Mouse (Mus musculus) liver, postnatal 0 days (tissue): ENCODE results near the gene Tspan4. TPM values are rescaled to one million over a fixed set of nuclear protein-coding genes. Genes with fewer than 3 reads are reported as not detected.

Source experiments
- ATAC-seq: fragments of 200-750 bp; cut with Nextera tagmentation; 2 replicates; pipeline ENCODE4 v1.8.0; 2017; ENCODE audit warnings: mild to moderate bottlenecking, moderate library complexity
- DNase-seq: peaks from one replicate; pipeline ENCODE4 v3.0.0-alpha.2; 2016
- H3K27ac ChIP-seq: fragments of 300-500 bp; sonication (generic); 2 replicates; pipeline ENCODE4 v1.5.1; 2014; ENCODE audit warnings: antibody characterized with exemption, moderate library complexity, mild to moderate bottlenecking, low read depth
- H3K27me3 ChIP-seq: fragments of 300-500 bp; sonication (generic); 2 replicates; pipeline ENCODE4 v1.6.1; 2014; ENCODE audit warnings: low read length, control low read depth, mixed read lengths; ENCODE audit not compliant: insufficient read depth
- H3K36me3 ChIP-seq: fragments of 300-500 bp; sonication (generic); replicated peaks from 2 replicates; pipeline ENCODE4 v1.6.1; 2014; ENCODE audit warnings: mild to moderate bottlenecking, control low read depth, low read length, moderate library complexity, mixed read lengths; ENCODE audit not compliant: insufficient read depth
- H3K4me1 ChIP-seq: fragments of 300-500 bp; sonication (generic); 2 replicates; pipeline ENCODE4 v1.6.1; 2014; ENCODE audit warnings: antibody characterized with exemption, mild to moderate bottlenecking, control low read depth; ENCODE audit not compliant: insufficient read depth
- H3K4me2 ChIP-seq: fragments of 300-500 bp; sonication (generic); 2 replicates; pipeline ENCODE4 v1.6.1; 2014; ENCODE audit warnings: low read depth, mild to moderate bottlenecking, low read length, moderate library complexity, mixed read lengths
- H3K4me3 ChIP-seq: fragments of 300-500 bp; sonication (generic); 2 replicates; pipeline ENCODE4 v1.5.1; 2014; ENCODE audit warnings: low read depth, low read length
- H3K9ac ChIP-seq: fragments of 300-500 bp; sonication (generic); replicated peaks from 2 replicates; pipeline ENCODE4 v1.6.1; 2014; ENCODE audit warnings: mild to moderate bottlenecking, moderate library complexity
- H3K9me3 ChIP-seq: fragments of 300-500 bp; sonication (generic); 2 replicates; pipeline ENCODE4 v1.6.1; 2016; ENCODE audit warnings: mild to moderate bottlenecking, control low read depth, low read length, mixed read lengths
- CTCF ChIP-seq: sonication (generic); IDR thresholded peaks from 2 replicates; pipeline ENCODE4 v1.5.1; 2016; ENCODE audit warnings: antibody characterized with exemption, low read depth
- EP300 ChIP-seq: IDR thresholded peaks from 2 replicates; pipeline ENCODE4 v1.6.1; 2016; ENCODE audit warnings: antibody characterized with exemption, low read depth, mild to moderate bottlenecking
- WGBS: fragments of 180-500 bp; shearing (Covaris S2); extraction: QIAGEN DNeasy Blood & Tissue Kit; methylation state at CpG from one replicate; pipeline ENCODE4 v1.1.7; 2014; ENCODE audit not compliant: insufficient replicate concordance; 5-methylcytosine and 5-hydroxymethylcytosine counted together
- polyA plus RNA-seq: library from polyadenylated mRNA; unstranded; fragments of >200 nt; fragmentation: Nextera tagmentation; extraction: Ambion mirVana; gene quantifications from 2 replicates; pipeline ENCODE4 v1.2.1, GENCODE M21; 2015

The Tspan4 gene
- polyA plus RNA-seq, 1 experiment from 2014 or later: 72.2 TPM

GRCm38 (mm10) chr7:141510681-141511191 is 35.7 kb downstream of the Tspan4 start:
- DNase-seq (no peak), ATAC-seq (no peak)
- no peak overlapping the region for H3K4me2 ChIP-seq
- no peak overlapping the region for H3K4me3 ChIP-seq
- 91% methylated on average over 8 of the region's 8 CpGs for WGBS
- H3K27ac ChIP-seq: no peak overlapping the region
- H3K36me3 ChIP-seq: peaks cover 21% of the 10 kb centered on the region
- TF ChIP-seq EP300: no peak
- TF ChIP-seq CTCF: no peak
- H3K4me1 ChIP-seq: no peaks in the 10 kb centered on the region
- H3K9me3 ChIP-seq: no peaks in the 10 kb centered on the region
- no peak overlapping the region for H3K9ac ChIP-seq
- no peaks in the 10 kb centered on the region for H3K27me3 ChIP-seq

- H3K4me3 ChIP-seq: no peak overlapping the region
- H3K9me3 ChIP-seq: no peaks in the 10 kb centered on the region
- H3K4me1 ChIP-seq: peaks cover 13% of the 10 kb centered on the region
- no peak overlapping the region for H3K4me2 ChIP-seq
- peak; percentile 90 for ATAC-seq
- H3K27ac ChIP-seq: peak overlapping the region; percentile 86
- DNase-seq: peak; percentile 40
- H3K27me3 ChIP-seq: no peaks in the 10 kb centered on the region
- 59% methylated on average over 4 of the region's 4 CpGs for WGBS
- TF ChIP-seq CTCF (no peak), EP300 (no peak)
- H3K9ac ChIP-seq: no peak overlapping the region
- peaks cover 7% of the 10 kb centered on the region for H3K36me3 ChIP-seq
Observed at GRCm38 (mm10) chr7:141517638-141518037, 42.6 kb downstream of the Tspan4 start.

GRCm38 (mm10) chr7:141518296-141518695 is 43.3 kb downstream of the Tspan4 start:
- H3K9ac ChIP-seq: no peak overlapping the region
- no peak for DNase-seq
- H3K9me3 ChIP-seq: no peaks in the 10 kb centered on the region
- H3K4me2 ChIP-seq: no peak overlapping the region
- peaks cover 7% of the 10 kb centered on the region; the same call in 1 of the 2 replicates for H3K36me3 ChIP-seq
- no peak for TF ChIP-seq EP300
- TF ChIP-seq CTCF: no peak
- H3K27me3 ChIP-seq: no peaks in the 10 kb centered on the region
- peaks cover 13% of the 10 kb centered on the region for H3K4me1 ChIP-seq
- H3K4me3 ChIP-seq: no peak overlapping the region
- 84% methylated on average over 5 of the region's 5 CpGs for WGBS
- H3K27ac ChIP-seq: peak overlapping the region; percentile 86
- no peak for ATAC-seq

- Histone ChIP-seq H3K4me2 (no peak overlapping the region), H3K9me3 (no peaks in the 10 kb centered on the region), H3K9ac (no peak overlapping the region), H3K4me3 (no peak overlapping the region), H3K27ac (peak overlapping the region; percentile 16; the same call in 1 of the 2 replicates), H3K4me1 (peaks cover 13% of the 10 kb centered on the region), H3K36me3 (peaks cover 4% of the 10 kb centered on the region; the same call in 1 of the 2 replicates), H3K27me3 (no peaks in the 10 kb centered on the region)
- TF ChIP-seq EP300: no peak
- TF ChIP-seq CTCF: no peak
- DNase-seq (peak; percentile 14), ATAC-seq (peak; percentile 43)
- WGBS: 59% methylated on average over 3 of the region's 3 CpGs
Observed at GRCm38 (mm10) chr7:141518926-141519325, 43.9 kb downstream of the Tspan4 start.

GRCm38 (mm10) chr7:141519795-141520194 is 44.8 kb downstream of the Tspan4 start:
- no peak for TF ChIP-seq CTCF
- no peak for TF ChIP-seq EP300
- Histone ChIP-seq H3K4me3 (no peak overlapping the region), H3K36me3 (peaks cover 7% of the 10 kb centered on the region; the same call in 1 of the 2 replicates), H3K27me3 (no peaks in the 10 kb centered on the region), H3K4me1 (peaks cover 13% of the 10 kb centered on the region), H3K4me2 (no peak overlapping the region), H3K9me3 (no peaks in the 10 kb centered on the region), H3K27ac (no peak overlapping the region), H3K9ac (no peak overlapping the region)
- DNase-seq: no peak
- ATAC-seq: no peak
- WGBS: 70% methylated on average over 1 of the region's 1 CpGs

GRCm38 (mm10) chr7:141523007-141523406 is 48.0 kb downstream of the Tspan4 start:
- DNase-seq (no peak), ATAC-seq (no peak)
- Histone ChIP-seq H3K27ac (no peak overlapping the region), H3K4me3 (no peak overlapping the region), H3K4me2 (no peak overlapping the region), H3K9me3 (no peaks in the 10 kb centered on the region), H3K36me3 (peaks cover 7% of the 10 kb centered on the region; the same call in 1 of the 2 replicates), H3K9ac (no peak overlapping the region), H3K4me1 (peaks cover 6% of the 10 kb centered on the region; the same call in 1 of the 2 replicates), H3K27me3 (no peaks in the 10 kb centered on the region)
- TF ChIP-seq CTCF: peak; percentile 26; the same call in 1 of the 2 replicates
- no peak for TF ChIP-seq EP300
- 49% methylated on average over 4 of the region's 4 CpGs for WGBS

- Histone ChIP-seq H3K4me2 (no peak overlapping the region), H3K36me3 (peaks cover 7% of the 10 kb centered on the region; the same call in 1 of the 2 replicates), H3K4me3 (no peak overlapping the region), H3K4me1 (no peaks in the 10 kb centered on the region; the same call in 1 of the 2 replicates), H3K27me3 (no peaks in the 10 kb centered on the region), H3K9ac (no peak overlapping the region), H3K9me3 (no peaks in the 10 kb centered on the region), H3K27ac (no peak overlapping the region)
- no peak for TF ChIP-seq EP300
- TF ChIP-seq CTCF: no peak
- ATAC-seq (no peak), DNase-seq (no peak)
- WGBS: 85% methylated on average over 4 of the region's 4 CpGs
Observed at GRCm38 (mm10) chr7:141524271-141524670, 49.2 kb downstream of the Tspan4 start.
